Mouse (Mus musculus): ENCODE measurements around the gene Cep97.

DNA sequence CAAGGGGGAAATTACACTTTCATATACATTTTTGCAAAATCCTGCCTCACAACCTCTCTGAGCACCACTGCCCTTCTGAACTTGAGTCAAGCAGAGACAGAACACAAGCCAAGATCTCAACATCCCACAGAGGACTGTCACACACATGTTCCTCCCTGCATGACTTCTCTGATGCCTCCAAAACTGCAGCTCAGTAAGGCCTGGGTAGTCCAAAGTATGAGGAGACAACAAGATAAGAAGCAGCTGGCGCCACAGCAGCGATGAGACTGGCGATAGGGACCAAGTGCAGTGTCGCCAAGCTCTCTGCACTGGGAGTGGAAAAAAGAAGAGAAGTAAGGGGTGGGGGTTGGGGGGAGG is 40.1 kb downstream of the Cep97 start:
- TF ChIP-seq CTCF (IDR thresholded peaks at IDR 0.05; ENCODE audit: borderline replicate concordance, control insufficient read depth, extremely low read depth, insufficient read depth, low read length, poor library complexity) (no peak), POLR2A (IDR thresholded peaks at IDR 0.05; ENCODE audit: control insufficient read depth, extremely low read depth, insufficient read depth, low read length, poor library complexity) (no peak)
